Mouse (Mus musculus): Measurements from ENCODE around the gene Hdhd3. TPM values are rescaled to one million over a fixed set of nuclear protein-coding genes. Genes with fewer than 3 reads are reported as not detected.

The Hdhd3 gene
- total RNA-seq (2021) = 1 to 10 TPM; 5.7 to 6.6 TPM

DNA sequence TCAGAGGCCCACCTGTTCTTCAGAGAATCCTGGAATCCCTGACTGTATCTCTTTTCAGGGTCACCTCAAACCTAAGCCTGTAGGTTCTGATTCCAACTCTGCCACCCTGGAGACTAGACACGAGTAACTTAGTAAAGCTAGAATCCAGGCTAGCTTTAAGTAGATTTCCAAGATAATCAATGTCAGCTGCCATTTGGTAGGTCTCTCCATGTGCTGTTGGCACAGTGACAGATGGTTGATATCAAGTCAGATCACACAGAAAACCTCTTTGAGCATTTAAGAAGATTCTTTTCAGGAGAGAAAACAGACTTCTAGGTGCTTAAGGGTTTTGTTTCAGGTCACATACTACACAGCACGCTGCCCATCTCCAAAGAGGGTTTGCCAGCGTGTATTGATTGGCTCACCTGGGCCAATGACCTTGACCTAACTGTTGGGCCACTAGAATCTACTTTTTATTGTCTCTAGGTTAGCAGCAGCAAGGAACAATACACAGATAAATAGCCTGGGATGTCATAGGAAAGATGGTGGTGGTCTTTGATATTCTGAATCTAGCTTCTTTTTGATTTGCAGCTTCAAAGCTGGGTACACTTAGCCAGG, at the start of gene Hdhd3:
TSS of gene Hdhd3 (minus strand) at position 94 of the 597 bp plus-strand sequence.
- no peak for DNase-seq
- intact Hi-C loops (cut with DNase I) = no loop called here

DNA sequence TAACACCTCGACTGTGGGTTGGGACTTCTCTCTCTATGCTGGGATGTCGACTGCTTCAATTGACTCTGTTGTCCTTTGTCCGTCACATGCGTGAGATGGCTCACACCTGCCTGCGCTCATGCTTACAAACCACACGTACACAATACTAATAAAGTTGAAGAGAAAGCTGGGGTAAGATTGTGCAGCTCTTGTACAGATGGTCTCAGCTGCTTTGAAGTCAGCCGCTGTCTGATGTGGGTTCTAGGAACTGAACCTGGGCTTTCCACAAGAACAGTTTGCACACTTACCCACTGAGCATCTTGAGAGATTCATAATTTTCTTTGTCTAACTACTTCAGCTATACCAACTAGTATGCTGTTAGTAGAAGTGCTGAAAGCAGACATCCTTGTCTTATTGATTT, 48.7 kb upstream of the Hdhd3 start:
- intact Hi-C loops (cut with DNase I) = no loop called here

DNA sequence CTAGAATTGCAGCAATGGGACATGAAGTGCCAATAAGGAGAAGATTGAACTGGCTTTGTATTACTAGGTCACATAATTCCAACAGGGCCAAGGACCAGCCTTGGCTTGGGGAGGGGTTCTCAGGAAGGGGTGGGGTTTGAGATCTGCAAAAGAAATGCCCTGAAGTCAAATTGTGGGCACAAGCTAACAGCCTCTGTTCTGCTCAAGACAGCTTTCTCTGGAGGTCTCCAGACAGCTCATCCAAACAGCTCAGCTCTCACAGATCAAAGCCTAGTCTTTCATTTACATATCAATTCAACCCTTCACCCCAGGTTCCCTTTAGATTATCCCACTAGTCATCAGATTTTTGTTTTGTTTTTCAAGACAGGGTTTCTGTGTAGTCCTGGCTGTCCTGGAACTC, 41.5 kb upstream of the Hdhd3 start:
- DNase-seq = no peak
- intact Hi-C loops (cut with DNase I) = no loop called here

More for the DNA sequence above, 48.7 kb upstream of the Hdhd3 start:
- no peak for DNase-seq

DNA sequence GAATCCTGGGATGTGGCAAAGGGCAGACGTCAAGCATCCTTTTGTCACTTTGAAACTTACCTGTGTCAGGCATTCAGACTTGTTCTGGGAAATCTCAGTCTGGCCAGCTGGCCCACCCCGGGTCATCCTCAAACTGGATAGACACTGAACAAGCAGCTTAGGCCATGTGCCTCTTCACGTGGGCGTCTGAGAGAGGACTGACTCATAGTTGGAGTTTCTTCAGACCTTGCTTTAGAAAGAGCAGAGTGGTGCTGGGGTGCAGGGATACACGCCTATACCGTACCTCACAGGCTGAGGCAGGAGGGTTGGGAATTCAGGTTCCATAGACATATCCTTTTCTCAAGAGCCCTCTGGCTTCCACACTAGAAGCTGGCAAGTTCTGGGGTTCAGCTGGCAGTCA, 40.5 kb upstream of the Hdhd3 start:
- DNase-seq = no peak
- intact Hi-C loops (cut with DNase I) = no loop called here

DNA sequence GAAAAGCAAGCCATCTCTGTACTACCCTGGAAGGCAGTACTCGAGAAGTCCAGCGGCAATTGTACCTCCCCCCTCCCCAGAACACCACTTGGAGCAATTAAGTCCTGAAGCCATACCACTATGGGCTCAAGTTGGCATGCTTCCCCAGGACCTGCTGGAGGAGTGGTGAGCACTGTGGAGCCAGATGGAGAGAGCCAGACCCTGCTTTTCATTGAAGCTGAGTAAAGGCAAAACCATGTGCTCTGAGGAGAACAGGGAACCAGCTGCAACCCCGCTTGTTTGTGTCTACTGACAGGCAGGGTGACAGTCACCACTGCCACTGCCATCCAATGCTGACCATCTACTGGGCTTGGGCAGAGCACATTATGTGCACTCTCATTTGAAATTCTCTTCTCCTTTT, 38.5 kb upstream of the Hdhd3 start:
- DNase-seq = peak; percentile 67
- intact Hi-C loops (cut with DNase I) = no loop called here

DNA sequence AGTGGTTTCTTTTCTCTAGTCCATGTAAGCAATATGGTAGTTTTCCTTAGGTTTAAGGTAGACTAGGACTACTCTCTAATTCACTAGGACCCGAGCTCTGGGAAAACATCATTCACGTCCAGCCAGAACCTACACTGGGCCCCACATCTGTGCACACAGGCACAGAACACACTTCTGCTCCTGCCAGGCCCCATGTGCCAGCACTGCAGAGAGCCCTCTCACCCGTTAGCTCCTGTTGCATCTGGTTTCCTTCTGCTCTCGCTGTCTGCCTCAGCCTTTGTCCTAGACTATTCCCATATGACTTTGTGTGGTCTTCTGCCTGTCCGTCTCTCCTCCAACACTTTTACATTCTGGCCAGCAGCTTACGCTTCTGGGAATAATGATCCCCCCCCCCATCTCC, 30.5 kb upstream of the Hdhd3 start:
- intact Hi-C loops (cut with DNase I) = no loop called here
- DNase-seq = no peak

DNA sequence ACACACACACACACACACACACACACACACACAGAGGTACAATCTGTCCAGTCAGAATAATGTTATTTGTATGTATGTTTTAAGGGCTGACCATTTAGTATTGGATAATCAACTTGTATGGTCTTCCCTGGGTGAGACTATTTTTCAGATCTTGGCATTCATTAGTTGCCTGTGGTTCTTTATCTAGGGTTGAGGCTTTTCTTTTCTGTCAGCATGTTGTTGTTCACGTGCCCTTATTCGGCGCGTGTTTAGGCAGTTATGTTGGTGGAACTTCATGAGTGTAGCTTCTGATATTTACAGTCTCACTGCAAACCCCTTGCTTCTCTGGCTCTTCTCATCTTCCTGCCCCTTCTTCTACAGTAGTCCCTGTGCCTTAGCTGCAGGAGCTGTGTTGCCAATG, 24.4 kb upstream of the Hdhd3 start:
- intact Hi-C loops (cut with DNase I) = no loop called here
- no peak for DNase-seq

DNA sequence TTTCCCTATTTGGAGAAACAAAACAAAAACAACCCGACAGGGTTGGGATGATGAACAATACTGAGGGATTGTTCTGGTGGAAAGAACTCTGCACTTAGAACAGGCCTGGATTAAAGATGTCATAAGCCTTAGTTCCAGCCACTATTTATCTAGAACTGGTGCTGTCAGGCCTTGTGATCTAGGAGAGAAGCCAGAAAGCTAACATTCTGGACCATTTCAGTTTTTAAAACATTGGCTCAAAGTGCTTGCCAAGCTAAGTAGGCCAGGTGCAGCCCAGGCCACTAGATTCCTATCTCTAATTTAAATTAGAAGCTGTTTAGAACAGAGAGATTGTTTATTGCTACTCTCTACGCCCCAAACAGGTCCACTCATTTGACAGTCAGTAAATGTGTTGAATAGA, 23.0 kb upstream of the Hdhd3 start:
- DNase-seq = no peak
- intact Hi-C loops (cut with DNase I) = no loop called here

DNA sequence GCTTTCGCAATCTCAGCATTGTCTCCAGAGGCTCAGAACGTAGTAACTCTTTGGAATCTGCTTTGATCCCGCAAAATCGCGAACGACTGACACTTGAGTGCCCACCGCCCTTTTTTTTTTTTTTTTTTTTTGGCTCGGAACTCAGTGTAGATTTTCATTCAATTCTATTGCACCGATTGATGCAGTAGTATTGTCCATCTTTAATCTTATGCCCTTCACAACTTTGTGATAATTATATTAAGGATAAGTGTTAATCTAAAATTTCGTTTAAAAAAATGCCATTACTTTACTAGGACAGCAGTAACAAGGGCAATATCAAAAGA, 22.2 kb upstream of the Hdhd3 start:
- intact Hi-C loops (cut with DNase I) = no loop called here
- DNase-seq = no peak

DNA sequence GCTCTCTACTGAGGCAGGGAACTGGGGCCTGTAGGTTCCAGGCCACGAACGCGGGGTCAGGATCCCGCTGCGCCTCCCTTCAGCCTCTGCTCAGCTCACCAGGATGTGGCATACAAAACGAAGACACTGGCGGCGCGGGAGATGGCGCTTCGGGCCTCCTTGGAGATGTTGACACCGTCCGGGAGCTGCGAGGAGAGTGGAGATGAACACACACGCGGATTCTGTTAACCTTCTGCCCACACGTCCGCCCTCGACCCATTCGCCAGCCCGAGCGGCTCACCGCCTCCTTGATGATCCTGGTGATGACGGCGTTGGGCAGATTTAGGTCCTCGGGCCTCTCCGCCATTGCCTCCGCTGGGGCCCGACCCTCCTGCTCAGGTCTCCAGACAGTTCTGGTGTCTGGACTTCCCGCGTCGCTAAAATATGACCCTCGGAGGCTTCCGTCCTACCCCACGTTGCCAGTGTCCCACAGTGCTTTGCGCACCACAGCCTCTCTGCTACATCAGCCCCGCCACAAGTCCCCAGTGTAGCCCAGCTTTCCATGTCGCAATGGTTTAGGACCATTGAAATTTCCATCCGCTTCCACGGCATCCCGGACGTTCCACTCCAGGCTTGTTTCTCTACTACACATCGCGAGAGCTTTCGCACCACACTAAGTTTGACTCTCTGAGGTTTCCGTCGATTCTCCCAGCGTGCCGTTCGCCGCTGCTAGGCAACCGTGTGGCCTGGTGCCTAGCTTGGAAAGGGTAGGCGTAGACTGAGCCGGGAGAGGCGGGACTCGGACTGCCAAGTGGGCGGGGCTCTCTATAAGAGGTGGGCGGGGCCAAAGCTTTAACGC, 21.6 kb upstream of the Hdhd3 start, which contains the start of the genes Pole3 and 4933430I17Rik:
TSS of gene Pole3 (minus strand) at position 418 of the 838 bp plus-strand sequence.
TSS of gene 4933430I17Rik (plus strand) at position 719 of the 838 bp plus-strand sequence.
- DNase-seq = peak; percentile 98
- intact Hi-C loops (cut with DNase I) = no loop called here

DNA sequence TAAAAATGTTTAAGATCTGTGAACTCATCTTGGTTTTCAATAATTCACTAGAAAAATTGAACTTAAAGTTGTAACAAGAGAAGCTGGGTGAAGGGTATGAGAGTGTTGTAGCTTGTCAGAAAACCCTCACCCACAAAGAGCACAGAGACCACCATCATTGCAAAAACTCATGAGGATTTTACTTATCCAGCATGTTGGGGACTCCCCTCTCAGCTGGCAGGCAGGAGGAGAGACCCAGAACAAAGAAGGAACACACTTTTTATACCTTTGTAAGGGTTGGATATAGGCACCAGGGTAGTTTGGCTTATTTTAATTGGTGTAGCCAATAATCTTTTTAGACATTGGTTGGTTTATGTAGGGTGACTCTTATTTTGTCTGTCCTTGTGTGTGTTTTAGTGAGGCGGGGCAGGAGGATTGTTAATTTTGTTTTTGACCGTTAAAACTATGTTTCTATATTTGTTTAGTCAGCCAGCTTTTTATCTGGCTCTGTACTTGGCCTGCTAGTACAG, 17.7 kb upstream of the Hdhd3 start:
- intact Hi-C loops (cut with DNase I) = no loop called here
- DNase-seq = no peak

DNA sequence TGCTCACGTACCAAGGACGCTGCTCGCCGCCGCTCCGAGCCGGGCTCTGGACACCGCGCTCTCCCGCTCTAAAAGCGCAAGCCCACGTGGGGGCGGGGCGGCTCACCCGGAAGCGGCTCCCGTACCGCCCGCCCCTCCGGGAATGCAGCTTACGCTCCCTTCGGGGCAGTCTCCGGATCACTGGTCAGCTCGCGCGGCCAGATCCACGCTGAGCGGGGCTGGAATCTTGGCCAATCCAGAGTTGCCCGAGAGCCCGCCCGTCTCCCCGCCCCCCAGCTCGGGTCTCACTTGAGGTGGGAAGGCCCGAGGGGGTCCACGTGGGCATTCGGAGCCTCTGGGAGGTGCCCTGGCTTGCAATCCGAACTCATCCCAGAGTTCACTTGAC, 16.6 kb upstream of the Hdhd3 start, which contains the start of gene Alad:
TSS of gene Alad (minus strand) at position 70 of the 385 bp plus-strand sequence.
- intact Hi-C loops (cut with DNase I) = no loop called here
- DNase-seq = peak; percentile 78

DNA sequence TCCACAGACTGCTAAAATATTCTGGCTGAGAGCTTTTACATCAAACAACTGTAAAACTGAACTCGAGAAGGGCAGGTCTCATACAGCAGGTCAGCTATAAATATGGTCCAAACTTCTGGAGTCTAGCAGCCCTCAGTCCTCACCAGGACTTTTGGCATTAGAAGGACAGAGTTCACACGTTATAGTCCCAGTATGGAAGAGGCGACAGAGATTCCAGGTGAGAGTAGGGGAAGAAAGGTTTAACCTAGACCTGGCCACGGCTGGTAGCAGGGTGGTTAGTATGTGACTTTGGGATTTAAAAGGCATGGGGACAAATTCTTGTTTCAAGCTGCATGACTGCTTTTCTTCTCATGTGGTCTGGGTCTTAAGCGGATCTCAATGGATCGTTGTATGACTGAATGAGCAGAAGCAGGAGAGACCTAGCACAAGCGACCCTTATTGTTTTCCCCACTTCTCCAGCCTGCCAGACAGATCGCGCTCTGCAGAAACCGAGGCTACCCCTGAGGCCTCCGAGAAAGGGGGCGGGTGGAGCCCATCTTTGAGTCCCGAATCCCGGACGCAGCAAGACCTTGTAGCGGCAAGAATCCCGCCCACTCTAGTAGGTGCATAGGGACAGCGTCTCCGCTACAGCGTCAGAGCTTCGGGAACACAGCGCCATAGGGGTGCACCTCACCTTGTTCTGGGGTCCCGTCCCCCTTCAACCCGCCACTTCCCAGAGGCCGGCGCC, 16.0 kb upstream of the Hdhd3 start:
- DNase-seq = peak; percentile 27
- intact Hi-C loops (cut with DNase I) = no loop called here

DNA sequence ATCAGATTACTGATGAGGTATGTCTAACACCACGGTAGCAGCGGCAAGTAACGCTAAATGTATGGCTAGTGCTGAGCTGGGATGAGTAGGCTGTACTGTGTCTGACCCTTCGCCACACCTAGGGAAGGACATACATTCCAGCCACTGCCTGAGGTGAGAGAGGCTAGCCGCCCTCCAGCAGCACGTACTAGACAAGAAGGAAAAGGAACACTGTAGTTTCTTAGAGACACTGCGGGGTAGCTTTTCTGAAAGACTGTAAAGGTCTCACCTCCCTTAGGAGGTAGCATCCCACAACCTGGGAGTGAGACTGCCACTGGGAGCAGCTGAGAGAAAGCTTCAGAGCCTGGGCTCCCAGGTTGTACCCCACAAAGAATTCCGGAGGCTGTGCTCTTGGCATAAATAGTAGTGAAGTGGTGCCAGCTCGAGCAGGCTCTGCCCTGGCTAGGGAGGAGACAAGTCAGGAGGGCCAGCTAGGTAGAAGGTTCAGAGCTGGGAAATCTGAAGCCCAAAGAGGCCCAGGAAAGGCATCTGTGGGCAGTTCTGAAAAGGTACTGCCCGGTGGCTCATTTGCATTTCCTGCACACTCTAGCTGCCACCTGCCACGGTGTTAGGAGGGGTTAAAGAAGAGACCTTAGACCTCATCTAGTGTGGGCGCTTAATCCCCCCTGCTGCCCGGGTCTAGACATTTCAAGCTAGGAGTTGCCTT, 15.3 kb upstream of the Hdhd3 start:
- DNase-seq = no peak
- intact Hi-C loops (cut with DNase I) = no loop called here

DNA sequence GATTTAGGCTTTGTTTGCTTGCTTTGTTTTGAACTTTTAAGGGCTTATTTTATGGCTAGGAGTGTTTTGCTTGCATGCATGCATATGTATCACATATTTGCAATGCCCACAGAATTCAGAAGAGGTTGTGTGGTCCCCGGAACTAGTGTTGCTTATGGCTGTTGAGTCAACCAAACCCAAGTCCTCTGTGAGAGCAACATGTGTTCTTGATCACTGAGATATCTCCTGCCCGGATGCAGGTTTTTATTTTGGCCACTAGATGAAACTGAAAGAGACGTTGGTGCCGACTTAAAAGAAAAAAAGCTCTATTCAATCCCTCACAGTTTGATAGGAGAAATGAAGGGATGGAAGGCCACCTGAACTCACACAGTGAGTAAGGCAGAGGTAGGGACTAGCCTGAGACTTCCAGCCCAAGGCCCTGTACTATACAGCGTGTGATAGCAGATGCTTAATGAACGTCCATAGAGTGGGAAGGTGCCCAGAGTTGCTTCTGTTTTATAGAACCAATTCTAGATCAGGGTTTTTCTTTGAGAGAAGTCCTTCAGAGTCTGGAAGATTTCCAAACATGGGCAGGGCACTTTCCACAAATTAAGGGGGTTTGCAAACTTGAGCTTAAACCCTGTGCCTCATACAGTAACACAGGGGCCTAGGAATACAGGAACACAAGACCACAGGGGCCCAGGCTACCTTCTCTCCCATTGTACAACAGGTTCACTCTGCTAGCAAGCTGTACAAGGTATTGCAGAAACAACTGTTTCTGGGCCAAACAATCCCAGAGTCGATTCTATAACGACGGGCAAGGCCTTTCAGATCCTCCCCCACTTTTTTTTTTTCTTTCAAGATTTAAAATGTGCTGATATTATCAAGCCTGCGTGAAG, 14.5 kb upstream of the Hdhd3 start:
- DNase-seq = no peak
- intact Hi-C loops (cut with DNase I) = no loop called here

DNA sequence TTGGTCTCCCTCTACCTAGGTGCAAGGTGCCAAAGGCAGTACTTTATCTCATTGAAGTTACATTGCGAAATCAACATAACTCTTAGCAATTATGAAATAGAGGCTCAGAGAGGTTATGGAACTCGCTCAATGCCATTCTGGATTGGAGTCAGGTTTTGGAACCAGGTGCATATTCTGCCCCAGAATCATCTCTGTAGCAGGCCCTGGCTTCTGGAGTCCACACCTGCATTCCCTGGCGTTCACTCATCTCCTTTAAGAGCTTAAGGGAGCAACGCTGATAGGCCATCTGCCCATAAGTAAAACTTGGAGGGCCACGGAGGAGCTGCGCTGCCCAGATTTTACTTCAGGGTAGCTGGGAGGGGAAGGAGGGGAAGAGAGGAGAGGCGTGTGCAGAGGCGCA, 13.8 kb upstream of the Hdhd3 start:
- DNase-seq = no peak
- intact Hi-C loops (cut with DNase I) = no loop called here

DNA sequence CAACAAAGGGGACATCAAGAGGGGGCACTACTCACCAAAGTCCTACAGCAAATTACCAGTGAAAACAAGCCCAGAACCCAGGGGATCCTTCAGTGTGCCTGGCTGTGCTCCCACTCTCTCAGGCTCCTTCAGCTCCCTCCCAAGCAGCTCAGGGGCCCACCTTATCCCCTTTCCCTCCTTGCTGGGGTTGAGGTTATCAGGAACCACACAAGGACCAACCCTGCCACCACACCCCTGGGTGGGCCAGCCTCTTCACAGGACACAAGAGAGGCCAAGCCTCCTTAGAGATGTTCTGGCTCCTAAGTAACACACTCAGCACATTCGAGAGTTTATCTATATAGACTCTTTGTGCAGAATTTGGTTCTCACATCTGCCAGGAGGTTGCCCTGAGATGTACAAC, 13.3 kb upstream of the Hdhd3 start:
- intact Hi-C loops (cut with DNase I) = no loop called here
- DNase-seq = no peak

DNA sequence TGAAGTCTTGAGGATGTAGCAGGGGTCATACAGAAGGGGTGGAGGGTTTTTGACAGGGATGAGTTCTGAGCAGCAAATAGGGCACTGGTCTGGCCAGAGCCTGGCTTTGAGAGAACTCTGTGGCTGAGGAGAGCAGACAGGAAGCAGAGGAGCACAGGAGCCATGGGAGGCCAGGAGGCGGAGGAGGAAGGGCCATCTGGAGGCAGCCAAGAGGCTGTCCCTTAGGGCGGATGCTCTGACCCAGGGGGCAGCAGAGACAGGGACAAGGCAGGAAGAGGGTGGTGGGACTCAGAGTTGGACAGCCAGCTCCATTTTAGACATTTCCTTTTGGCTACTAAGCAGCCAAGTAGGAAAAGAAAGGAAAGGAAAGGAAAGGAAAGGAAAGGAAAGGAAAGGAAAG, 12.8 kb upstream of the Hdhd3 start:
- DNase-seq = no peak
- intact Hi-C loops (cut with DNase I) = no loop called here

DNA sequence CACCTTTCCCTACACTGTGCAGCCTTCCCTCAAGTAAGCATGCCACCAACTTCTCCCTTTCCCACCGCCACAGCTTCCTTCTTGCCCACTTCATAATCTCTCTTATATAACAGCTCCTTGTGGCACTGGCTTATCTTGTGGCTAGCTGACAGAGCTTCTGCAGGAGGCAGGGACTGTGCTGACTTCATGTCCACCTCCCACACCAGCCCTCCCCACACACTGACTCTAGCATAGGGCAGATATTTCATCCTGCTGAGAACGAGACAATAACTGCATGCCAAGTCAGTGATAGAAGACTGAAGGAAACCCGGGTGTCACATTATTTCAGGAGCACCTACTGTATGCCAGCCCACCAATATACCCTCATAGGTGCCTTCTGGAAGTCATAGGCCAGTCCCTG, 12.2 kb upstream of the Hdhd3 start:
- intact Hi-C loops (cut with DNase I) = no loop called here

DNA sequence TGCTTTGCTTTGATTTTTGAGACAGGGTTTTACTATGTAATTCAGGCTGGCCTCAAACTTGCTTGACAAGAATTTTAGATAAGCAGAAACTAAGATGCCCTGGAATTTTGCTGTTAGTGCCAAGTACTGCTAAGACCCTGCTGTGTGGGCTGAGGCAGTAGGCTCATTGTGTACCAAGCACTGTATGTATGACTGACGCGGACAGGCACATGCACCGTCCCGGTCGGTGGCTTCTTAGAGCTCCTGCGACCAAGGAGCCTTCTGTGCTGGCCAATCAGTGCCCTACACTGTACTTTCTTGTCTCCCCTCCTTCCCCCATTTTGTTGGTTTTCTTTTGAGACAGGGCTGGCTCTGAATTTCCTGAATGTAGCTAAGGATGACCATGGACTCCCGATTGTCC, 11.7 kb upstream of the Hdhd3 start:
- intact Hi-C loops (cut with DNase I) = no loop called here

More for the DNA sequence above, 12.2 kb upstream of the Hdhd3 start:
- DNase-seq = no peak

More for the DNA sequence above, 11.7 kb upstream of the Hdhd3 start:
- DNase-seq = no peak
